Mouse (Mus musculus) lung, postnatal 4 days (tissue): ENCODE measurements around the gene Mtx2.

ENCODE experiments used
- DNase-seq, 2 experiments: peaks; one replicate each; pipeline ENCODE4 v3.0.0; 2021

Mtx2 gene

GRCm38 (mm10) chr2:74925968-74926814, 100.6 kb downstream of the Mtx2 start:
- no peak for DNase-seq
